Mouse (Mus musculus) heart, embryonic 11.5 days (tissue): ENCODE measurements around the gene Cdk10. TPM values are rescaled to one million over a fixed set of nuclear protein-coding genes. Genes with fewer than 3 reads are reported as not detected.

ENCODE experiments used
- ATAC-seq: fragments of 200-750 bp; cut with Nextera tagmentation; replicated peaks from 2 replicates; pipeline ENCODE4 v1.8.0; 2017; ENCODE audit warnings: moderate library complexity; ENCODE audit not compliant: insufficient number of reproducible peaks, low FRiP score, low TSS enrichment
- H3K27ac ChIP-seq: fragments of 300-500 bp; sonication (generic); 2 replicates; pipeline ENCODE4 v1.5.1; 2014; ENCODE audit warnings: mild to moderate bottlenecking, low read depth, low read length
- H3K27me3 ChIP-seq: fragments of 300-500 bp; sonication (generic); 2 replicates; pipeline ENCODE4 v1.6.1; 2014; ENCODE audit warnings: mild to moderate bottlenecking, low read length, mixed read lengths; ENCODE audit not compliant: control insufficient read depth, insufficient read depth
- H3K36me3 ChIP-seq: fragments of 300-500 bp; sonication (generic); 2 replicates; pipeline ENCODE4 v1.6.1; 2014; ENCODE audit warnings: mild to moderate bottlenecking, low read length, moderate library complexity, mixed read lengths; ENCODE audit not compliant: control insufficient read depth, insufficient read depth
- H3K4me1 ChIP-seq: fragments of 300-500 bp; sonication (generic); 2 replicates; pipeline ENCODE4 v1.6.1; 2014; ENCODE audit warnings: low read length; ENCODE audit not compliant: control insufficient read depth, insufficient read depth
- H3K4me2 ChIP-seq: fragments of 300-500 bp; sonication (generic); 2 replicates; pipeline ENCODE4 v1.6.1; 2014; ENCODE audit warnings: mild to moderate bottlenecking, moderate library complexity
- H3K4me3 ChIP-seq: fragments of 300-500 bp; sonication (generic); 2 replicates; pipeline ENCODE4 v1.5.1; 2014; ENCODE audit warnings: low read depth, low read length
- H3K9ac ChIP-seq: fragments of 300-500 bp; sonication (generic); 2 replicates; pipeline ENCODE4 v1.6.1; 2014; ENCODE audit warnings: mild to moderate bottlenecking, low read depth, low read length, moderate library complexity
- H3K9me3 ChIP-seq: fragments of 300-500 bp; sonication (generic); replicated peaks from 2 replicates; pipeline ENCODE4 v1.6.1; 2016; ENCODE audit warnings: low read length; ENCODE audit not compliant: control insufficient read depth
- WGBS: fragments of 180-500 bp; shearing (Covaris S2); extraction: QIAGEN DNeasy Blood & Tissue Kit; methylation state at CpG from one replicate; pipeline ENCODE4 v1.1.7; 2014; ENCODE audit not compliant: insufficient replicate concordance; 5-methylcytosine and 5-hydroxymethylcytosine counted together
- polyA plus RNA-seq: library from polyadenylated mRNA; unstranded; fragments of >200 nt; fragmentation: Nextera tagmentation; extraction: Ambion mirVana; gene quantifications from 2 replicates; pipeline ENCODE4 v1.2.1, GENCODE M21; 2014

Cdk10 gene
- polyA plus RNA-seq, 1 experiment from 2014 or later: 24.2 TPM

DNA sequence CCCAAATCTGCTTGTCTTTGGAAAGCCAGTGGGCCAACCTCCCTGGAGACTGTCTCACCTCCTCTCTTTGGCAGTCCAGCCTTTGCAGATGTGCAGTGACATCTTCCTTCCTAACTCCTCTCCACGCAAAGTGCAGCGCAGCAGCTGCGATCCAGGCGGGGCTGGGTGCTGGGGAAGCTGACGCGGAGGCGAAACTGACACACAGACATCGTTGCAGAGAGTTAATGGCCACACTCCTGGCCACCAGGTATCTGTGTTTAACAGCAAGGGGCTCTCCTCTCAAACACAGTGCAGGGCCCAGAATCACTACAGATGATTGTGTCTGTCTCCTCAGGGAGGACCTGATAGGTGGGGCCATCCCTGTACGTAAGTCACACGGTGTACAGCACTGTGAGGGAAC lies 46.5 kb downstream of the Cdk10 start:
- no peak overlapping the region for H3K4me2 ChIP-seq
- 92% methylated on average over 10 of the region's 10 CpGs for WGBS
- no peak overlapping the region for H3K4me3 ChIP-seq
- no peak overlapping the region for H3K9ac ChIP-seq
- H3K27ac ChIP-seq: no peak overlapping the region
- H3K27me3 ChIP-seq: no peaks in the 10 kb centered on the region
- peaks cover 27% of the 10 kb centered on the region for H3K36me3 ChIP-seq
- H3K9me3 ChIP-seq: no peaks in the 10 kb centered on the region
- 0 out of 2 replicates have a peak, but pooled peaks cover 5% of the 10 kb centered on the region for H3K4me1 ChIP-seq
- no peak for ATAC-seq

DNA sequence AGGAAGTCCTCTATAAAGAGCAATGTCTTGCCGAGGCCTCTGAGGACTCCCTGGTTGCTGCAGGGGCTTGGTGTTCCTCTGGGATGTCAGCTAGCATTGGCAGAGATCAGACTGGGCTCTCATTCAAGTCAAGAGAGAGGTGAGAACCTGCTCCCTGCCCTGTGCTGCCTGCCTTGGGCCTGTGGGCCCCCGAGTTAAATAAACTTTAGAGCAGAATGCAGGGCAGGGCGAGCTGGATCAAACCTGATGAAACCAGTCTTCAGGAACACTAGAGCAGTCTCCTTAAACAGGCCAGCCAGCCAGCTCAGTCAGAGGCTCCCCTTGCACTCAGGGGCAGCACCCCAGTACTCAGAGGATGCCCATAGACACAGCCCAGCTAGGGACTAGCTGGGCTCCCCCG lies 47.3 kb downstream of the Cdk10 start:
- Histone ChIP-seq H3K4me1 (0 out of 2 replicates have a peak, but pooled peaks cover 5% of the 10 kb centered on the region), H3K27ac (no peak overlapping the region), H3K4me2 (no peak overlapping the region), H3K36me3 (peaks cover 27% of the 10 kb centered on the region), H3K9me3 (no peaks in the 10 kb centered on the region), H3K27me3 (no peaks in the 10 kb centered on the region), H3K4me3 (no peak overlapping the region), H3K9ac (no peak overlapping the region)
- no peak for ATAC-seq
- WGBS: 67% methylated on average over 4 of the region's 4 CpGs

DNA sequence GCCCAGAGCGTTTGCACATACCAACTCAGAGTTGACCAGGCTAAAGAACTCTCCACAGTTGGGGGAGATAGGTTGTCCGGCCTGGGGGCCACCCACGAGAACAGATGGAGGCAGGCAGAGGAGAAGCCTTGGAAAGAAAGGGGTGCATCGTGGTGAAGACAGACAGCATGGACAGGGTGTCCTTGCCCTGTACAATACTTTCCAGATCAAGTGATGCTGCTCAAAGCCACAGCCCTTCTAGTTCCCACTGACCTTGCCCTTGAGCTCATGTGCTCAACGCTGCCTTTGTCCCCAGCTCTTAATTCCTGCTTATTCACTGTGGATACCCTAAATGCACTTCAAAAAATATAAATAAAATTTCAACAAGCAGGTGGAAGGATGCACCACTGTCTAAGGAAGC lies 49.8 kb downstream of the Cdk10 start:
- peaks cover 15% of the 10 kb centered on the region for H3K36me3 ChIP-seq
- no peak for ATAC-seq
- H3K27me3 ChIP-seq: no peaks in the 10 kb centered on the region
- no peak overlapping the region for H3K4me2 ChIP-seq
- H3K4me1 ChIP-seq: no peaks in the 10 kb centered on the region
- 87% methylated on average over 5 of the region's 5 CpGs for WGBS
- no peak overlapping the region for H3K4me3 ChIP-seq
- no peak overlapping the region for H3K27ac ChIP-seq
- no peak overlapping the region for H3K9ac ChIP-seq
- H3K9me3 ChIP-seq: no peaks in the 10 kb centered on the region

DNA sequence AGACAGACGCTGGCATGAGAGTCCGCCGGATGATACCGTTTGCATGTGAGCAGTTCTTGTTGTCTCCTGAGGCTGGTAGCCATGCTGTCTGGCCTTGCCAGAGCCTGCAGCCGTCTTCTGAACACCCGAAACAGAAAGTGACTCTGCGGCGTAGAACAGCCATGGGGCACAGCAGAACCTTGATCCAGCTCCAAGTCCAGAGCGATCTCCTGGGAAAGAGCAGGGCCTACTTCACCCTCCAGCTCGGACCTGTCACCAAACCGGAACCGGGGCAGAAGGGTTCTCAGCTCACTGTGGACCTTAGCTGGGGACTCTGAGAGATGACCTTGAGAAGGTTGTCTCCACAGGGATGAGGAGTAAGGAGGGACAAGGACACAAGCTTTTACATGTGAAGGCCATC lies 50.5 kb downstream of the Cdk10 start:
- Histone ChIP-seq H3K4me3 (no peak overlapping the region), H3K36me3 (peaks cover 10% of the 10 kb centered on the region), H3K27me3 (no peaks in the 10 kb centered on the region), H3K4me1 (no peaks in the 10 kb centered on the region), H3K9me3 (no peaks in the 10 kb centered on the region), H3K9ac (no peak overlapping the region), H3K27ac (no peak overlapping the region), H3K4me2 (no peak overlapping the region)
- 92% methylated on average over 12 of the region's 12 CpGs for WGBS
- no peak for ATAC-seq

DNA sequence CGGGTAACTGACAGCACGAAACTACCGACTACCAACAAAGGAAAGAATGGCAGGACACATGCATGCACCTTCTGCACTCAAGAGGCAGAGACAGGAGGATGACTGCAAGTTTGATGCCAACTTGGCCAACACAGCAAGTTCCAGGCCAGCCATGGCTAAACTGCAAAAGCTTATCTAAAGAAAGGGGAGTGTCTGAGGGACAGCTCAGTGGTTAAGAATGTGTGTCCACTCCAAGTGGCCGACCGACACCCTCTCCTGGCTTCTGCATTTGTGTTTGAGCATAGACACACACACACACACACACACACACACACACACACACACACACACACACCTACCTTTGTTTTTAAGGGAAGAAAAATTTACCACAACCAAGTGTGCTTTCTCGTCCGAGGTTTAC lies 53.8 kb downstream of the Cdk10 start:
- ATAC-seq: no peak
- Histone ChIP-seq H3K9ac (no peak overlapping the region), H3K27me3 (no peaks in the 10 kb centered on the region), H3K4me2 (no peak overlapping the region), H3K36me3 (peaks cover 15% of the 10 kb centered on the region; the same call in 1 of the 2 replicates), H3K27ac (no peak overlapping the region), H3K4me3 (no peak overlapping the region), H3K9me3 (no peaks in the 10 kb centered on the region), H3K4me1 (no peaks in the 10 kb centered on the region)
- WGBS: 65% methylated on average over 7 of the region's 7 CpGs

DNA sequence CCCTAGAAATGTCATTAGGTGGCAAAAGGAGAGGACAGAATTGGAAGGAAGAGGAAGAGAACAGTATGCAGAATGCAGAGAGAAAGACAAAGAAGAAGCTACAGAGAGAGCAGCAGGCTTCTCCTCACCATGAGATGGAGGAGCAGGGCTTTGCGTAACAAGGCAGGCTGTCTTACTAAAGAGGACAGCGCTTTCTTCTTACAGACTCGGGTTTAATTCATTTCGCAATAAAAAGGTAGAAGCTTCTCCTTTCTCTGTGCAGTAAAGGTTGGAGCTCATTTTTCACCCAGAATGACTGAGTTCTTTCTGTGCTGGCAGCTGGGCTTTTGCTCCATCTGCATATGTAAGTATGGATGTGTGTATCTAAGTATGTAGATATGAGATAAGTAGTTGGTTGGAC lies 55.2 kb downstream of the Cdk10 start:
- Histone ChIP-seq H3K27me3 (no peaks in the 10 kb centered on the region), H3K9me3 (no peaks in the 10 kb centered on the region), H3K4me2 (no peak overlapping the region), H3K36me3 (peaks cover 12% of the 10 kb centered on the region; the same call in 1 of the 2 replicates), H3K4me3 (no peak overlapping the region), H3K27ac (no peak overlapping the region), H3K9ac (no peak overlapping the region), H3K4me1 (peaks cover 2% of the 10 kb centered on the region; the same call in 1 of the 2 replicates)
- WGBS: 92% methylated on average over 4 of the region's 4 CpGs
- no peak for ATAC-seq

DNA sequence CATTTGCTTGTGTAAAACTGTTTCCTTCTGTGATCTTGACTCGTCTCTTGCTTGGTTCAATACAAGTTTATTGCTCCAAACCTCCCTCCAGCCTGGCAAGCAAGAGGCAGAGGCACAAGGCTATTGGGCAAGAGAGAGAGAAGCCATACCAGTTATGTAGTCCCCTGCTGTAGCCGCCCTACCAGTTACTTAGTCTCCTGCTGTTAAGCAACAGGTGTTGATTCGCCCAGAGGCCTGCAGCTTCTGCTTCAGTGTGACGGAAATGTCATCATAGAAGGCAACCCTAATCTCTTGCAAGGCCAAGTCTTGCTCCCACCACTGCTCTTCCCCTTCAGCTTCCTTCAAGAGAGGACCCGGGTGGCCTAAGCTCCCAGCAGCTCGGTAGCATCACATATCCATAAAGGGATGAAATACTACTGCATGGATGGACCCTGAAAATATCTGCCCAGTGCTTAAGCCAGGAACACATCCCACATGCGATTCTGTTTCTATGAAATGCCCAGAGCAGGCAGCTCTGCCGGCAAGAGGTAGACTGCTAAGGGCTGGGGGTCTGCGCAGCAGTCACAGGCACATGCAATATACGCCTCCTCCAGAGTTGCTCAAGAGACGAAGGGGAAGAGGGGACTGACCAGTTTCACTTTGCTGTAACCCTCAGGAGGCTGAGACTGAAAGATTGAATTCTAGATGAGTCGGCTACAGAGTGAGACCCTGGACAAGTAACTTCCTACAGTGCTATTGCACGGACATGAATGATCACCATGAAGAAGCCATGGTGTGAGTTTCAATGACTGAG lies 55.9 kb downstream of the Cdk10 start:
- 83% methylated on average over 13 of the region's 13 CpGs for WGBS
- Histone ChIP-seq H3K4me2 (no peak overlapping the region), H3K9ac (no peak overlapping the region), H3K4me3 (no peak overlapping the region), H3K27ac (no peak overlapping the region), H3K36me3 (peaks cover 12% of the 10 kb centered on the region; the same call in 1 of the 2 replicates), H3K27me3 (no peaks in the 10 kb centered on the region), H3K4me1 (peaks cover 3% of the 10 kb centered on the region; the same call in 1 of the 2 replicates), H3K9me3 (no peaks in the 10 kb centered on the region)
- no peak for ATAC-seq
